Mouse (Mus musculus) midbrain, embryonic 14.5 days (tissue): ENCODE results near the gene Pkhd1. TPM values are rescaled to one million over a fixed set of nuclear protein-coding genes. Genes with fewer than 3 reads are reported as not detected.

Source experiments
- ATAC-seq: fragments of 200-750 bp; cut with Nextera tagmentation; 2 replicates; pipeline ENCODE4 v1.8.0; 2017; ENCODE audit warnings: moderate number of reproducible peaks, moderate library complexity; ENCODE audit not compliant: low FRiP score, low TSS enrichment
- DNase-seq: peaks from one replicate; pipeline ENCODE4 v3.0.0-alpha.2; 2015
- H3K27ac ChIP-seq: fragments of 300-500 bp; sonication (generic); replicated peaks from 2 replicates; pipeline ENCODE4 v1.5.1; 2014; ENCODE audit warnings: mild to moderate bottlenecking, low read depth, low read length, moderate library complexity
- H3K27me3 ChIP-seq: fragments of 300-500 bp; sonication (generic); 2 replicates; pipeline ENCODE4 v1.6.1; 2014; ENCODE audit warnings: low read length, control low read depth, mixed read lengths; ENCODE audit not compliant: control insufficient read depth, insufficient read depth
- H3K36me3 ChIP-seq: fragments of 300-500 bp; sonication (generic); 2 replicates; pipeline ENCODE4 v1.6.1; 2014; ENCODE audit warnings: low read length, control low read depth; ENCODE audit not compliant: control insufficient read depth, insufficient read depth
- H3K4me1 ChIP-seq: fragments of 300-500 bp; sonication (generic); 2 replicates; pipeline ENCODE4 v1.6.1; 2014; ENCODE audit warnings: mild to moderate bottlenecking, antibody characterized with exemption, low read length, control low read depth; ENCODE audit not compliant: control insufficient read depth, insufficient read depth
- H3K4me2 ChIP-seq: fragments of 300-500 bp; sonication (generic); 2 replicates; pipeline ENCODE4 v1.6.1; 2014; ENCODE audit warnings: mild to moderate bottlenecking, low read length, moderate library complexity
- H3K4me3 ChIP-seq: fragments of 300-500 bp; sonication (generic); replicated peaks from 2 replicates; pipeline ENCODE4 v1.5.1; 2014; ENCODE audit warnings: low read depth, low read length
- H3K9ac ChIP-seq: fragments of 300-500 bp; sonication (generic); replicated peaks from 2 replicates; pipeline ENCODE4 v1.6.1; 2014; ENCODE audit warnings: mild to moderate bottlenecking, low read length, moderate library complexity
- H3K9me3 ChIP-seq: fragments of 300-500 bp; sonication (generic); 2 replicates; pipeline ENCODE4 v1.6.1; 2016; ENCODE audit warnings: low read length, control low read depth, mixed read lengths; ENCODE audit not compliant: control insufficient read depth
- WGBS: fragments of 180-500 bp; shearing (Covaris S2); extraction: QIAGEN DNeasy Blood & Tissue Kit; methylation state at CpG from one replicate; pipeline ENCODE4 v1.1.7; 2014; 5-methylcytosine and 5-hydroxymethylcytosine counted together
- polyA plus RNA-seq: library from polyadenylated mRNA; unstranded; fragments of >200 nt; fragmentation: Nextera tagmentation; extraction: Ambion mirVana; gene quantifications from 2 replicates; pipeline ENCODE4 v1.2.1, GENCODE M21; 2014

Pkhd1 gene
- polyA plus RNA-seq, 1 experiment from 2014 or later, result 0.03 TPM

- Histone ChIP-seq H3K36me3 (no peaks in the 10 kb centered on the region), H3K27me3 (no peaks in the 10 kb centered on the region), H3K4me3 (no peak overlapping the region), H3K9ac (no peak overlapping the region), H3K9me3 (no peaks in the 10 kb centered on the region), H3K27ac (no peak overlapping the region), H3K4me1 (no peaks in the 10 kb centered on the region), H3K4me2 (no peak overlapping the region)
- 34% methylated on average over 6 of the region's 6 CpGs for WGBS
- ATAC-seq (no peak; the same call in 1 of the 2 replicates), DNase-seq (peak; percentile 80)
These were observed 63.5 kb downstream of the Pkhd1 start for GRCm38 (mm10) chr1:20554398-20554797.

GRCm38 (mm10) chr1:20551334-20551733, 66.5 kb downstream of the Pkhd1 start:
- H3K36me3 ChIP-seq, result no peaks in the 10 kb centered on the region
- H3K9ac ChIP-seq, result no peak overlapping the region
- no peaks in the 10 kb centered on the region for H3K27me3 ChIP-seq
- no peak overlapping the region for H3K4me3 ChIP-seq
- no peak overlapping the region for H3K4me2 ChIP-seq
- H3K27ac ChIP-seq, result no peak overlapping the region
- no peaks in the 10 kb centered on the region for H3K9me3 ChIP-seq
- ATAC-seq (no peak), DNase-seq (no peak)
- WGBS, result 82% methylated on average over 4 of the region's 4 CpGs
- H3K4me1 ChIP-seq, result no peaks in the 10 kb centered on the region

- Histone ChIP-seq H3K4me1 (no peaks in the 10 kb centered on the region), H3K4me3 (no peak overlapping the region), H3K27ac (no peak overlapping the region), H3K4me2 (no peak overlapping the region), H3K9ac (no peak overlapping the region), H3K9me3 (no peaks in the 10 kb centered on the region), H3K36me3 (no peaks in the 10 kb centered on the region), H3K27me3 (no peaks in the 10 kb centered on the region)
- ATAC-seq (no peak), DNase-seq (no peak)
- WGBS, result 66% methylated on average over 4 of the region's 4 CpGs
These were observed 73.3 kb downstream of the Pkhd1 start for GRCm38 (mm10) chr1:20544526-20544925.

GRCm38 (mm10) chr1:20513364-20514084, 104.3 kb downstream of the Pkhd1 start:
- Histone ChIP-seq H3K4me1 (no peaks in the 10 kb centered on the region), H3K4me2 (no peak overlapping the region), H3K9ac (no peak overlapping the region), H3K27me3 (no peaks in the 10 kb centered on the region), H3K9me3 (no peaks in the 10 kb centered on the region), H3K4me3 (no peak overlapping the region), H3K36me3 (no peaks in the 10 kb centered on the region), H3K27ac (no peak overlapping the region)
- WGBS, result 71% methylated on average over 7 of the region's 7 CpGs
- no peak for ATAC-seq
- peak; percentile 85 for DNase-seq

GRCm38 (mm10) chr1:20498965-20499364, 118.9 kb downstream of the Pkhd1 start:
- DNase-seq (no peak), ATAC-seq (no peak)
- Histone ChIP-seq H3K36me3 (no peaks in the 10 kb centered on the region), H3K27me3 (no peaks in the 10 kb centered on the region), H3K4me2 (no peak overlapping the region), H3K27ac (no peak overlapping the region), H3K4me3 (no peak overlapping the region), H3K9me3 (no peaks in the 10 kb centered on the region), H3K9ac (no peak overlapping the region), H3K4me1 (no peaks in the 10 kb centered on the region)
- 92% methylated on average over 1 of the region's 1 CpGs for WGBS

GRCm38 (mm10) chr1:20486087-20486486, 131.8 kb downstream of the Pkhd1 start:
- H3K9ac ChIP-seq, result no peak overlapping the region
- H3K4me3 ChIP-seq, result no peak overlapping the region
- H3K4me1 ChIP-seq, result no peaks in the 10 kb centered on the region
- ATAC-seq (no peak), DNase-seq (no peak)
- no peaks in the 10 kb centered on the region for H3K27me3 ChIP-seq
- H3K36me3 ChIP-seq, result no peaks in the 10 kb centered on the region
- H3K27ac ChIP-seq, result no peak overlapping the region
- WGBS, result 99% methylated on average over 9 of the region's 10 CpGs
- H3K4me2 ChIP-seq, result no peak overlapping the region
- no peaks in the 10 kb centered on the region for H3K9me3 ChIP-seq

- 85% methylated on average over 4 of the region's 4 CpGs for WGBS
- H3K4me2 ChIP-seq, result no peak overlapping the region
- no peaks in the 10 kb centered on the region for H3K27me3 ChIP-seq
- ATAC-seq, result no peak
- no peak for DNase-seq
- H3K9ac ChIP-seq, result no peak overlapping the region
- H3K27ac ChIP-seq, result no peak overlapping the region
- H3K9me3 ChIP-seq, result no peaks in the 10 kb centered on the region
- H3K36me3 ChIP-seq, result no peaks in the 10 kb centered on the region
- no peak overlapping the region for H3K4me3 ChIP-seq
- H3K4me1 ChIP-seq, result no peaks in the 10 kb centered on the region; the same call in 1 of the 2 replicates
These were observed 136.0 kb downstream of the Pkhd1 start for GRCm38 (mm10) chr1:20481843-20482242.

GRCm38 (mm10) chr1:20478695-20479094, 139.2 kb downstream of the Pkhd1 start:
- WGBS, result 67% methylated on average over 3 of the region's 3 CpGs
- ATAC-seq (no peak; the same call in 1 of the 2 replicates), DNase-seq (peak; percentile 47)
- peak overlapping the region; percentile 93 for H3K27ac ChIP-seq
- no peaks in the 10 kb centered on the region for H3K36me3 ChIP-seq
- H3K9ac ChIP-seq, result no peak overlapping the region
- peak overlapping the region; percentile 72 for H3K4me2 ChIP-seq
- no peaks in the 10 kb centered on the region; the same call in 1 of the 2 replicates for H3K4me1 ChIP-seq
- H3K9me3 ChIP-seq, result no peaks in the 10 kb centered on the region
- H3K27me3 ChIP-seq, result no peaks in the 10 kb centered on the region
- H3K4me3 ChIP-seq, result peak overlapping the region; percentile 42

GRCm38 (mm10) chr1:20478266-20478659, 139.6 kb downstream of the Pkhd1 start:
- H3K4me1 ChIP-seq, result no peaks in the 10 kb centered on the region; the same call in 1 of the 2 replicates
- no peaks in the 10 kb centered on the region for H3K9me3 ChIP-seq
- H3K27ac ChIP-seq, result peak overlapping the region; percentile 93
- 24% methylated on average over 6 of the region's 6 CpGs for WGBS
- peak; percentile 21 for ATAC-seq
- no peaks in the 10 kb centered on the region for H3K27me3 ChIP-seq
- H3K4me3 ChIP-seq, result peak overlapping the region; percentile 42
- no peaks in the 10 kb centered on the region for H3K36me3 ChIP-seq
- no peak for DNase-seq
- H3K4me2 ChIP-seq, result peak overlapping the region; percentile 72
- peak overlapping the region; percentile 67 for H3K9ac ChIP-seq
